Mouse (Mus musculus): Measurements from ENCODE around the gene Hip1r.
A peak's percentile ranks its signal among the peaks of the same experiment; 100 is the strongest.

The Hip1r gene

DNA sequence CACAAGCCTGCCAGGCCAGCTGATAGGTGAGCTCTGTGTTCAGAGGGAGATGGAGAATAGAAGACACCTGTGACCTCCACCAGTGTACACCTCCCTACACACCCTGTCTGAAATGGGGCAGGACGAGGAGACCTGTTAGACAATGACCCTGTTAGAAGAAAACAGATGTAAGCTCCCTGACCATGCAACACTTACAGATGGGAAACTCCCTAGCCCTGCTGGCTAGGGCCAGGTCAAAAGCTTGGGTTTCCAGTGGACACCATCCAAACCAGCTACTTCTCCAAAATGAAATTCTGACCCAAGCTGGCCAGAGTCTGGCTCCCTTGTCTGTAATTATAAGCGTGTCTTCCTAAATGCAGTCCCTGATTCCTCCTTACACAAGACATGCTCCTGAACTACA, 42.3 kb downstream of the Hip1r start:
- no peak for DNase-seq (ENCODE audit: low read depth, low spot score)

DNA sequence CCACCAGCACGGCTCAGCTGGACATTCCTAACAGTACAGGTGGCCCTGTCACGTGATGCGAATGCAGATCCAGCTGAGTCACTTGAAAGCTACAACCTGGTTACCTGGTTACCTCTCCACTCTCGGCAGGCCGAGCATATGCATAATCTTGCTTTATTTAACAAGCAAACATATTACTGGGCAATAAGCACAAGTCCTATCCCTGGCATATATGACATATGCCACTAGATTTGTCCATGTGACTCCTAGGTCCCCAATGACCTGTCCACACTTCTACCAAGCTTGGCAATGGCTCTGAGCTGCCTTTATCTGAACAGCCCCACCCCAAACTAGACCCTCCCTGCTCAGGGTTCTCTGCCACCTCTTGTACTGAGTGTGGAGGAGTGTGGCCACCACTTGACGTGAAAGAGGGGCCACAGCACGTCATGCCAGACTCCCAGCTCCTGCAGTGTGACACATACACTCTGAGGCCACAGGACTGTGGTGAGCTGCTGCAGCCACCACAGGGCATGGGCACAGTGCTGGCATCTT, 42.9 kb downstream of the Hip1r start:
- no peak for DNase-seq (ENCODE audit: low read depth, low spot score)

DNA sequence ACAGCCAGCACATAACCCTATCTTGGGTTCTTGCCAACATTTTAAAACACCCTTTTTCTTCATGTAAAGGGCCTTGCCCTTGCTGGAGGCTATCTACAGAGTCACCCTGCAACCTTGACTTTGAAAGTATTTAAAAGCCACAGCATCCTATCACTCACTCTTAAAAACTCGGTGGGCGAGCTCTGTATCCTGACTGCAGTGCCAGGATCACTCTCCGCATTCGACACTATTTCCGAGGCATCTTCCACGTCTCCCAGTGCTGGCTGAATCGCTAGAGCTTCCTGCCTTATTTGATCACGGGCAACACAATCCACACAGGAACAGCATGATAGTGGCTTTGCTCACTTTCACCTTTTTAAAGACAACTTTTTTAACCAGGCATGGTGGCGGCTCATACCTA, 44.5 kb downstream of the Hip1r start:
- DNase-seq (ENCODE audit: low read depth, low spot score), result no peak

- DNase-seq (ENCODE audit: low read depth, low spot score), result no peak
These were observed 45.2 kb downstream of the Hip1r start for GRCm38 (mm10) chr5:124018651-124019050.

- no peak for DNase-seq (ENCODE audit: low read depth, low spot score)
These were observed 46.2 kb downstream of the Hip1r start for GRCm38 (mm10) chr5:124019348-124020216.

GRCm38 (mm10) chr5:124021148-124021547, 47.7 kb downstream of the Hip1r start:
- no peak for DNase-seq (ENCODE audit: low read depth, low spot score)

GRCm38 (mm10) chr5:124021701-124022100, 48.3 kb downstream of the Hip1r start:
- no peak for DNase-seq (ENCODE audit: low read depth, low spot score)

DNA sequence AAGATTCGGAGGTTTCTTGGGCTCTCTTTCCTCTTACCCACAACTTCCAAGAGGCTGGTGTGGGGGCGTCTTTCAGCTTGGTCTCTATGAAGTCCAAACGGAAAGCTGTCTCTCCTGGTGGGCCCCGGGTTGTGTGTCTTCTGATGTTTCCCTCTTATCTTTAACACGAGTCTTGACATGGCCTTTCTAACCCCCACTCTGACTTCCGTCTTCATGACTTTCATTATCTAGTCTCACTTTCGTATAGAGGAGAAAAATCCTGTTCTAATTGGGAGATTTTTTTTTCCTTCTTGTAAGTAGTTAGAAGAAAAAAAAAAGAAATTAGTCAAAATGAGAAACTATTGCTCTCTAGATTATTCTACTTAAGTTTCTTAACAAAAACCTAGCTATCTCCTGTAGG, 48.9 kb downstream of the Hip1r start:
- DNase-seq (ENCODE audit: low read depth, low spot score), result no peak

- DNase-seq (ENCODE audit: low read depth, low spot score), result no peak
These were observed 51.2 kb downstream of the Hip1r start for GRCm38 (mm10) chr5:124024677-124025076.

- no peak for DNase-seq (ENCODE audit: low read depth, low spot score)
These were observed 51.7 kb downstream of the Hip1r start for GRCm38 (mm10) chr5:124025146-124025545.

GRCm38 (mm10) chr5:124025587-124026441, 52.4 kb downstream of the Hip1r start:
- no peak for DNase-seq (ENCODE audit: low read depth, low spot score)

DNA sequence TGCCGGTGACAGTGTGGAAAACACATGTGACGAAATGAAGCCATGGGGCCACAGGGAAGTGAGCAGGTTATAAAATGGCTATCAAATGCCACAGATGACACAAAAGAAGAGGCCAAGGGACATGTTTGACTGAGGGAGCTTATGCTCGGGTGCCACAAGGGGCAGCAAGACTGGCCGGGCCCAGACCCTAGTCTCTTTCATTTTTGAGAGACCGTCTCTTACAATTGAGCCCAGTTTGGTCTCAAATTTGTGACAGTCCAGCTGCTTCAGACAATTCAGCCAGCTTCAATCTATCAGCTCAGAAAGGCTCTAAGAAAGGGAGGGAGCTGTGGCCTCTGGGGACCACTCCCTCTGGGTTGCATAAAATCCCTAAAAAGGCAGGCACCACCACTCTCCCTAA, 53.1 kb downstream of the Hip1r start:
- no peak for DNase-seq (ENCODE audit: low read depth, low spot score)

GRCm38 (mm10) chr5:124027702-124028470, 54.5 kb downstream of the Hip1r start:
- DNase-seq (ENCODE audit: low read depth, low spot score), result no peak

GRCm38 (mm10) chr5:124028680-124029079, 55.3 kb downstream of the Hip1r start:
- no peak for DNase-seq (ENCODE audit: low read depth, low spot score)

DNA sequence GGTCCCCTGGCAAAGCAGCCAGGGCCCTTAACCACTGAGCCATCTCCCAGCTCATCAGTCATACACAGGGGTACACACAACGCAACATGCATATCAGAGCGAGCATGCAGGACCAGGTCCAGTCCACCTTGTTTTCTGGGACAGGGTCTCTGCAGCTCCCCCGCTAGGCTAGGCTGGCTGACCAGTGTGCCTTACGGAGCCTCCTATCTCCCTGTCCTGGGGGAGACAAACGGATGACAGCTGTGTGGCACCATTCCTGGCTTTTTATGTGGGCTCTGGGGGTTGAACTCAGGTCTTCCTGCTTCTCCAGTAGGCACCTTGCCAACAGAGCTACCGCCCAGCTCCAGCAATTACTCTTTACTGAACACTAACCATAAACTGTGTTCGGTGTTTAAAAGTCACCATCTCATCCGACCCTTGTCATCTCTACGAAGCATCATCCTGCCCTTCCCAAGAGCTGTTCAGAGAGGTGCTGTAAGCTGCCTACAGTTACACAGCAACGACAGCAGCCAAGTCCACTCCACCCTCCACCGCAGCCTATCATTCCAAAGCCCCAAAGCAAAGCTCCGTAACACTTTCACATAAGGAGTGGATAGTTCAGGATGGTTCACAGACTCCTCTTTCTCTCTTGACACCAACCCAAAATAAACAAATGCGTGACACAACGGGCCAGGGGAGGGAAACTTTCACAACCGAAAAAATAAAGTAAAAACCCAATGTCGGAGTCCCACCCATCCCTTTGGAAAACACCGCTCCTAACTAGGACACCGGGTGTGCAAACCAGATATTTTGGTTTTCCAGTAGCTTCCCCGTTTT, 56.0 kb downstream of the Hip1r start:
- DNase-seq (ENCODE audit: low read depth, low spot score), result no peak

GRCm38 (mm10) chr5:124030386-124031067, 57.1 kb downstream of the Hip1r start:
- DNase-seq (ENCODE audit: low read depth, low spot score), result no peak

GRCm38 (mm10) chr5:124031068-124031955, 57.9 kb downstream of the Hip1r start:
- peak; percentile 49 for DNase-seq (ENCODE audit: low read depth, low spot score)

- peak; percentile 95 for DNase-seq (ENCODE audit: low read depth, low spot score)
These were observed 58.6 kb downstream of the Hip1r start, which contains the start of gene Vps37b for GRCm38 (mm10) chr5:124032001-124032508. Gene Vps37b (minus strand): TSS chr5:124032270.

GRCm38 (mm10) chr5:124034471-124034870, 61.0 kb downstream of the Hip1r start:
- DNase-seq (ENCODE audit: low read depth, low spot score), result no peak

All from ZHBTc4 (cell line).